Mouse (Mus musculus) MEL (cell line): ENCODE measurements around the gene Ttyh2. TPM values are rescaled to one million over a fixed set of nuclear protein-coding genes. Genes with fewer than 3 reads are reported as not detected.

Source experiments
- DNase-seq: peaks from one replicate; pipeline ENCODE4 v3.0.0; 2011; ENCODE audit warnings: low read depth, low spot score
- H3K27ac ChIP-seq: 2 replicates; pipeline ENCODE4 v1.5.1; 2012; ENCODE audit warnings: low read depth, mild to moderate bottlenecking, control low read depth, low read length, moderate library complexity; ENCODE audit not compliant: control insufficient read depth
- H3K27me3 ChIP-seq, 2 experiments: fragments of 150-350 bp in 1 of 2; sonication (generic) in 1 of 2; 2 replicates each; pipeline ENCODE4 v1.6.1; 2012; ENCODE audit warnings: low read length in 2 of 2, mild to moderate bottlenecking in 2 of 2, improper control_type of control experiment in 1 of 2, moderate library complexity in 1 of 2; ENCODE audit not compliant: insufficient read depth in 2 of 2, control insufficient read depth in 1 of 2
- H3K36me3 ChIP-seq, 2 experiments: 2 replicates each; pipeline ENCODE4 v1.6.1; 2012 to 2014; ENCODE audit warnings: low read length in 2 of 2, improper control_type of control experiment in 1 of 2, inconsistent platforms in 1 of 2, mild to moderate bottlenecking in 1 of 2; ENCODE audit not compliant: insufficient read depth in 2 of 2, control insufficient read depth in 1 of 2
- H3K4me1 ChIP-seq, 2 experiments: fragments of 150-350 bp in 1 of 2; sonication (generic) in 1 of 2; 2 replicates each; pipeline ENCODE4 v1.6.1; 2012; ENCODE audit warnings: low read length in 2 of 2, improper control_type of control experiment in 1 of 2, mild to moderate bottlenecking in 1 of 2; ENCODE audit not compliant: insufficient read depth in 2 of 2, control insufficient read depth in 1 of 2
- H3K4me3 ChIP-seq, 2 experiments: fragments of 150-350 bp in 1 of 2; sonication (generic) in 1 of 2; 2 replicates each; pipeline ENCODE4 v1.5.1; 2012; ENCODE audit warnings: low read depth in 2 of 2, low read length in 2 of 2, mild to moderate bottlenecking in 2 of 2, moderate library complexity in 2 of 2, control low read depth in 1 of 2, improper control_type of control experiment in 1 of 2; ENCODE audit not compliant: control insufficient read depth in 1 of 2, insufficient read depth in 1 of 2
- H3K79me2 ChIP-seq: 2 replicates; pipeline ENCODE4 v1.6.1; 2012; ENCODE audit warnings: mild to moderate bottlenecking, low read length, moderate library complexity; ENCODE audit not compliant: control insufficient read depth, poor library complexity, insufficient read depth
- H3K9ac ChIP-seq: 2 replicates; pipeline ENCODE4 v1.6.1; 2012; ENCODE audit warnings: low read depth, mild to moderate bottlenecking, control low read depth, low read length, moderate library complexity; ENCODE audit not compliant: control insufficient read depth, poor library complexity, severe bottlenecking
- H3K9me3 ChIP-seq: fragments of 150-350 bp; sonication (generic); replicated peaks from 2 replicates; pipeline ENCODE4 v1.6.1; 2012; ENCODE audit warnings: mild to moderate bottlenecking, low read length, improper control_type of control experiment, moderate library complexity; ENCODE audit not compliant: insufficient read depth
- BHLHE40 ChIP-seq: IDR thresholded peaks from 2 replicates; pipeline ENCODE4 v1.6.1; 2012; ENCODE audit warnings: low read depth, mild to moderate bottlenecking, inconsistent platforms, low read length, improper control_type of control experiment, borderline replicate concordance
- CHD1 ChIP-seq: IDR thresholded peaks from 2 replicates; pipeline ENCODE4 v1.6.1; 2012; ENCODE audit warnings: low read depth, mild to moderate bottlenecking, inconsistent platforms, low read length, improper control_type of control experiment
- CHD2 ChIP-seq: IDR thresholded peaks from 2 replicates; pipeline ENCODE4 v1.6.1; 2011; ENCODE audit warnings: low read length, improper control_type of control experiment
- CTCF ChIP-seq, 3 experiments: IDR thresholded peaks in 2 of 3; conservative IDR thresholded peaks in 1 of 3; 2 replicates each; pipeline ENCODE4 v1.5.1; 2011 to 2012; ENCODE audit warnings: low read length in 3 of 3, low read depth in 2 of 3, mild to moderate bottlenecking in 2 of 3, improper control_type of control experiment in 1 of 3, inconsistent platforms in 1 of 3, mixed read lengths in 1 of 3, moderate library complexity in 1 of 3; ENCODE audit not compliant: control insufficient read depth in 1 of 3, insufficient read depth in 1 of 3, poor library complexity in 1 of 3, severe bottlenecking in 1 of 3
- E2F4 ChIP-seq: IDR thresholded peaks from 2 replicates; pipeline ENCODE4 v1.6.1; 2011; ENCODE audit warnings: low read depth, low read length, improper control_type of control experiment, borderline replicate concordance
- ELF1 ChIP-seq: IDR thresholded peaks from 2 replicates; pipeline ENCODE4 v1.6.1; 2014; ENCODE audit warnings: low read depth, mild to moderate bottlenecking, inconsistent platforms, low read length, improper control_type of control experiment, moderate library complexity
- EP300 ChIP-seq, 2 experiments: IDR thresholded peaks; 2 replicates each; pipeline ENCODE4 v1.6.1; 2011; ENCODE audit warnings: improper control_type of control experiment in 2 of 2, low read length in 2 of 2, low read depth in 1 of 2, mild to moderate bottlenecking in 1 of 2
- GABPA ChIP-seq: IDR thresholded peaks from 2 replicates; pipeline ENCODE4 v1.6.1; 2012; ENCODE audit warnings: low read depth, mild to moderate bottlenecking, inconsistent platforms, low read length, improper control_type of control experiment, moderate library complexity
- GATA1 ChIP-seq: IDR thresholded peaks from 2 replicates; pipeline ENCODE4 v1.6.1; 2011; ENCODE audit warnings: low read depth, low read length, improper control_type of control experiment
- HCFC1 ChIP-seq: IDR thresholded peaks from 2 replicates; pipeline ENCODE4 v1.6.1; 2012; ENCODE audit warnings: low read depth, mild to moderate bottlenecking, inconsistent platforms, low read length, improper control_type of control experiment, moderate library complexity
- JUND ChIP-seq: IDR thresholded peaks from 2 replicates; pipeline ENCODE4 v1.6.1; 2011; ENCODE audit warnings: low read depth, mild to moderate bottlenecking, improper control_type of control experiment, low read length
- KAT2A ChIP-seq: conservative IDR thresholded peaks from 2 replicates; pipeline ENCODE4 v1.6.1; 2012; ENCODE audit warnings: low read depth, low read length, improper control_type of control experiment, inconsistent platforms
- MAFK ChIP-seq: IDR thresholded peaks from 2 replicates; pipeline ENCODE4 v1.6.1; 2011; ENCODE audit warnings: low read depth, mild to moderate bottlenecking, low read length, improper control_type of control experiment, borderline replicate concordance
- MAZ ChIP-seq: IDR thresholded peaks from 2 replicates; pipeline ENCODE4 v1.6.1; 2012; ENCODE audit warnings: low read depth, mild to moderate bottlenecking, inconsistent platforms, low read length, improper control_type of control experiment
- MEF2A ChIP-seq: IDR thresholded peaks from 2 replicates; pipeline ENCODE4 v1.6.1; 2014; ENCODE audit warnings: low read depth, mild to moderate bottlenecking, inconsistent platforms, low read length, improper control_type of control experiment; ENCODE audit not compliant: poor library complexity, insufficient replicate concordance, severe bottlenecking; ENCODE audit errors: extremely low read depth
- MXI1 ChIP-seq: IDR thresholded peaks from 2 replicates; pipeline ENCODE4 v1.6.1; 2011; ENCODE audit warnings: mild to moderate bottlenecking, low read depth, low read length, improper control_type of control experiment
- MYB ChIP-seq: IDR thresholded peaks from 2 replicates; pipeline ENCODE4 v1.6.1; 2011; ENCODE audit warnings: mild to moderate bottlenecking, low read depth, low read length, improper control_type of control experiment
- MYC ChIP-seq: IDR thresholded peaks from 2 replicates; pipeline ENCODE4 v1.6.1; 2011; ENCODE audit warnings: low read depth, mild to moderate bottlenecking, low read length, improper control_type of control experiment, moderate library complexity
- NELFE ChIP-seq: IDR thresholded peaks from 2 replicates; pipeline ENCODE4 v1.6.1; 2011; ENCODE audit warnings: low read depth, low read length, improper control_type of control experiment
- NRF1 ChIP-seq: IDR thresholded peaks from 2 replicates; pipeline ENCODE4 v1.6.1; 2014; ENCODE audit warnings: low read depth, mild to moderate bottlenecking, inconsistent platforms, low read length, improper control_type of control experiment, moderate library complexity; ENCODE audit not compliant: poor library complexity, insufficient read depth, severe bottlenecking
- POLR2A ChIP-seq, 2 experiments: IDR thresholded peaks; 2 replicates each; pipeline ENCODE4 v1.6.1; 2011 to 2012; ENCODE audit warnings: low read length in 2 of 2, mild to moderate bottlenecking in 2 of 2, control low read depth in 1 of 2, improper control_type of control experiment in 1 of 2, low read depth in 1 of 2, moderate library complexity in 1 of 2; ENCODE audit not compliant: control insufficient read depth in 1 of 2, insufficient read depth in 1 of 2, poor library complexity in 1 of 2
- POLR2AphosphoS2 ChIP-seq: IDR thresholded peaks from 2 replicates; pipeline ENCODE4 v1.6.1; 2011; ENCODE audit warnings: low read length, improper control_type of control experiment
- POLR2AphosphoS5 ChIP-seq: IDR thresholded peaks from 2 replicates; pipeline ENCODE4 v1.6.1; 2012; ENCODE audit warnings: low read depth, borderline replicate concordance, mild to moderate bottlenecking, inconsistent platforms, low read length, moderate library complexity, mixed read lengths
- RAD21 ChIP-seq: IDR thresholded peaks from 2 replicates; pipeline ENCODE4 v1.6.1; 2011; ENCODE audit warnings: mild to moderate bottlenecking, low read depth, low read length, improper control_type of control experiment
- SIN3A ChIP-seq: IDR thresholded peaks from 2 replicates; pipeline ENCODE4 v1.6.1; 2012; ENCODE audit warnings: low read length, improper control_type of control experiment, inconsistent platforms
- SMC3 ChIP-seq: IDR thresholded peaks from 2 replicates; pipeline ENCODE4 v1.6.1; 2011; ENCODE audit warnings: low read depth, low read length, improper control_type of control experiment
- TAL1 ChIP-seq: IDR thresholded peaks from 2 replicates; pipeline ENCODE4 v1.6.1; 2012; ENCODE audit warnings: mild to moderate bottlenecking, inconsistent platforms, low read length, moderate library complexity, mixed read lengths
- TBP ChIP-seq: IDR thresholded peaks from 2 replicates; pipeline ENCODE4 v1.8.0; 2011; ENCODE audit warnings: low read depth, low read length, improper control_type of control experiment
- TCF12 ChIP-seq: IDR thresholded peaks from 2 replicates; pipeline ENCODE4 v1.6.1; 2014; ENCODE audit warnings: low read depth, mild to moderate bottlenecking, inconsistent platforms, low read length, improper control_type of control experiment, moderate library complexity
- UBTF ChIP-seq: IDR thresholded peaks from 2 replicates; pipeline ENCODE4 v1.6.1; 2012; ENCODE audit warnings: low read depth, mild to moderate bottlenecking, inconsistent platforms, low read length, improper control_type of control experiment, moderate library complexity, borderline replicate concordance; ENCODE audit not compliant: insufficient read depth
- USF1 ChIP-seq: IDR thresholded peaks from 2 replicates; pipeline ENCODE4 v1.6.1; 2014; ENCODE audit warnings: low read depth, mild to moderate bottlenecking, inconsistent platforms, low read length, improper control_type of control experiment, moderate library complexity
- USF2 ChIP-seq, 2 experiments: IDR thresholded peaks; 2 replicates each; pipeline ENCODE4 v1.6.1; 2011 to 2012; ENCODE audit warnings: improper control_type of control experiment in 2 of 2, low read length in 2 of 2, borderline replicate concordance in 1 of 2, inconsistent platforms in 1 of 2, low read depth in 1 of 2, mild to moderate bottlenecking in 1 of 2; ENCODE audit not compliant: insufficient read depth in 1 of 2
- ZC3H11A ChIP-seq: IDR thresholded peaks from 2 replicates; pipeline ENCODE4 v1.6.1; 2012; ENCODE audit warnings: low read depth, mild to moderate bottlenecking, inconsistent platforms, low read length, improper control_type of control experiment
- ZKSCAN1 ChIP-seq: IDR thresholded peaks from 2 replicates; pipeline ENCODE4 v1.6.1; 2012; ENCODE audit warnings: low read depth, mild to moderate bottlenecking, inconsistent platforms, low read length, improper control_type of control experiment, moderate library complexity
- ZMIZ1 ChIP-seq: IDR thresholded peaks from 2 replicates; pipeline ENCODE4 v1.6.1; 2012; ENCODE audit warnings: low read depth, mild to moderate bottlenecking, inconsistent platforms, low read length, improper control_type of control experiment, moderate library complexity
- ZNF384 ChIP-seq: IDR thresholded peaks from 2 replicates; pipeline ENCODE4 v1.6.1; 2012; ENCODE audit warnings: low read depth, mild to moderate bottlenecking, inconsistent platforms, low read length, improper control_type of control experiment
- polyA plus RNA-seq, 2 experiments: library from polyadenylated mRNA; stranded (reverse) in 1 of 2; unstranded in 1 of 2; fragments of >175 nt in 1 of 2; fragments of >200 nt in 1 of 2; gene quantifications; 2 replicates each; pipeline versions ENCODE4 v1.2.1 to v1.2.4; 2012; ENCODE audit warnings: low replicate concordance in 2 of 2, low read depth in 1 of 2; ENCODE audit not compliant: insufficient read length in 2 of 2, insufficient read depth in 1 of 2, missing spikeins in 1 of 2
- total RNA-seq: library from RNA; depleted of rRNA; stranded (reverse); fragments of 300-350 nt; gene quantifications from 2 replicates; pipeline ENCODE4 v1.2.3, GENCODE M21; 2012

Gene Ttyh2
- total and polyA plus RNA-seq, 3 experiments = 7.2 to 9.7 TPM; not detected in 1

GRCm38 (mm10) chr11:114667236-114667931 lies 7.8 kb upstream of the Ttyh2 start:
- peak; percentile 91 for DNase-seq
- Histone ChIP-seq H3K9ac (peak overlapping the region; percentile 59), H3K27me3 (no peaks in the 10 kb centered on the region), H3K4me1 (peaks cover 8 to 16% of the 10 kb centered on the region in 2 experiments; a peak in 3 of 4 replicates), H3K9me3 (no peaks in the 10 kb centered on the region), H3K4me3 (peak overlapping the region; percentile 42 to 65), H3K79me2 (peaks cover 26% of the 10 kb centered on the region), H3K36me3 (peaks cover 12 to 14% of the 10 kb centered on the region in 2 experiments), H3K27ac (peak overlapping the region; percentile 87)
- TF ChIP-seq RAD21 (no peak), EP300 (IDR thresholded peaks at IDR 0.05; ENCODE audit: low read depth in 1 of 2, low read length in 2 of 2) (no peak), ZNF384 (no peak), TAL1 (no peak), POLR2AphosphoS2 (no peak; the same call in 1 of the 2 replicates), CTCF (IDR thresholded peaks at IDR 0.05 in 2 of 3, conservative IDR thresholded peaks at IDR 0.05 in 1 of 3; ENCODE audit: control insufficient read depth in 1 of 3, insufficient read depth in 1 of 3, low read depth in 2 of 3, low read length in 3 of 3, poor library complexity in 1 of 3, severe bottlenecking in 1 of 3) (no peak), SIN3A (peak; percentile 68), ZMIZ1 (no peak), BHLHE40 (no peak), USF1 (no peak), USF2 (IDR thresholded peaks at IDR 0.05; ENCODE audit: borderline replicate concordance in 1 of 2, insufficient read depth in 1 of 2, low read depth in 1 of 2, low read length in 2 of 2) (no peak), MYB (no peak), JUND (no peak), GATA1 (no peak), E2F4 (peak; percentile 78; the same call in 1 of the 2 replicates), MAZ (peak; percentile 66; the same call in 1 of the 2 replicates), MYC (no peak), NRF1 (no peak), HCFC1 (no peak), MAFK (no peak), CHD2 (no peak; the same call in 1 of the 2 replicates), NELFE (peak; percentile 35; the same call in 1 of the 2 replicates), TBP (peak; percentile 55; the same call in 1 of the 2 replicates), MXI1 (peak; percentile 58), POLR2A (IDR thresholded peaks at IDR 0.05; ENCODE audit: control insufficient read depth in 1 of 2, insufficient read depth in 1 of 2, low read depth in 1 of 2, low read length in 2 of 2, poor library complexity in 1 of 2) (peak; percentile 52 to 80; a peak in 3 of 4 replicates), ZKSCAN1 (no peak), MEF2A (no peak), GABPA (no peak), ZC3H11A (no peak), SMC3 (no peak), KAT2A (no peak), ELF1 (no peak; the same call in 1 of the 2 replicates), TCF12 (no peak), UBTF (no peak), POLR2AphosphoS5 (no peak), CHD1 (no peak; the same call in 1 of the 2 replicates)
